Mouse (Mus musculus) bone marrow, adult 2 months (tissue): Measurements from ENCODE around the gene Tbccd1. TPM values are rescaled to one million over a fixed set of nuclear protein-coding genes. Genes with fewer than 3 reads are reported as not detected.
"Not testable (repeated sequence)": the region's sequence is repeated elsewhere in the genome, so short reads cannot be mapped to it uniquely, and the experiment has no call there.

Experiments
- H3K27ac ChIP-seq: fragments of 200-500 bp; 2 replicates; pipeline ENCODE4 v1.5.1; 2012; ENCODE audit warnings: low read depth, mild to moderate bottlenecking, control low read depth, inconsistent platforms, low read length; ENCODE audit not compliant: control insufficient read depth, poor library complexity, insufficient read depth
- H3K4me1 ChIP-seq: fragments of 200-500 bp; 2 replicates; pipeline ENCODE4 v1.6.1; 2011; ENCODE audit warnings: low read length; ENCODE audit not compliant: control insufficient read depth, insufficient read depth
- H3K4me3 ChIP-seq: fragments of 200-500 bp; replicated peaks from 2 replicates; pipeline ENCODE3; 2011; ENCODE audit warnings: mild to moderate bottlenecking, low read depth, low read length, control low read depth; ENCODE audit not compliant: control insufficient read depth
- CTCF ChIP-seq: fragments of 200-500 bp; IDR thresholded peaks from 2 replicates; pipeline ENCODE4 v1.5.1; 2011; ENCODE audit warnings: low read length, control low read depth; ENCODE audit not compliant: control insufficient read depth, insufficient read depth
- POLR2A ChIP-seq: fragments of 200-500 bp; IDR thresholded peaks from 2 replicates; pipeline ENCODE4 v1.6.1; 2011; ENCODE audit warnings: low read depth, mild to moderate bottlenecking, control low read depth, low read length, borderline replicate concordance; ENCODE audit not compliant: control insufficient read depth
- WGBS: fragments of 180-500 bp; shearing (Covaris S2); methylation state at CpG from one replicate; pipeline ENCODE4 v1.1.7; 2018; 5-methylcytosine and 5-hydroxymethylcytosine counted together
- polyA plus RNA-seq: library from polyadenylated mRNA; stranded (reverse); fragments of >200 nt; gene quantifications from 2 replicates; pipeline ENCODE4 v1.2.4, GENCODE M21; 2011; ENCODE audit warnings: low replicate concordance; ENCODE audit not compliant: missing spikeins, insufficient read depth, insufficient read length

Tbccd1 gene
- polyA plus RNA-seq, 1 experiment = 15.6 TPM

GRCm38 (mm10) chr16:22779228-22779835 is 78.1 kb downstream of the Tbccd1 start:
- 88% methylated on average over 3 of the region's 3 CpGs for WGBS
- Histone ChIP-seq H3K4me1 (no peaks in the 10 kb centered on the region), H3K27ac (no peak overlapping the region), H3K4me3 (no peak overlapping the region)
- TF ChIP-seq POLR2A (no peak), CTCF (no peak)

- H3K4me1 ChIP-seq, H3K4me3 ChIP-seq, H3K27ac ChIP-seq: not testable (repeated sequence)
- 88% methylated on average over 12 of the region's 12 CpGs for WGBS
These were observed 79.2 kb downstream of the Tbccd1 start for GRCm38 (mm10) chr16:22778296-22778695.

- TF ChIP-seq CTCF (no peak), POLR2A (no peak)
- 81% methylated on average over 5 of the region's 5 CpGs for WGBS
- Histone ChIP-seq H3K27ac (no peak overlapping the region), H3K4me3 (no peak overlapping the region), H3K4me1 (no peaks in the 10 kb centered on the region; the same call in 1 of the 2 replicates)
These were observed 81.9 kb downstream of the Tbccd1 start for GRCm38 (mm10) chr16:22775471-22775985.

GRCm38 (mm10) chr16:22768661-22769060 is 88.8 kb downstream of the Tbccd1 start:
- H3K4me3 ChIP-seq = no peak overlapping the region
- WGBS = 84% methylated on average over 8 of the region's 8 CpGs
- no peaks in the 10 kb centered on the region; the same call in 1 of the 2 replicates for H3K4me1 ChIP-seq
- no peak overlapping the region for H3K27ac ChIP-seq
- TF ChIP-seq CTCF (no peak), POLR2A (no peak)

- Histone ChIP-seq H3K27ac (no peak overlapping the region), H3K4me1 (no peaks in the 10 kb centered on the region; the same call in 1 of the 2 replicates), H3K4me3 (no peak overlapping the region)
- 84% methylated on average over 3 of the region's 3 CpGs for WGBS
- no peak for TF ChIP-seq CTCF
- no peak for TF ChIP-seq POLR2A
These were observed 90.1 kb downstream of the Tbccd1 start for GRCm38 (mm10) chr16:22767405-22767804.

GRCm38 (mm10) chr16:22766738-22767211 is 90.7 kb downstream of the Tbccd1 start:
- Histone ChIP-seq H3K4me3 (no peak overlapping the region), H3K4me1 (no peaks in the 10 kb centered on the region), H3K27ac (no peak overlapping the region)
- no peak for TF ChIP-seq CTCF
- no peak for TF ChIP-seq POLR2A
- 81% methylated on average over 16 of the region's 16 CpGs for WGBS

GRCm38 (mm10) chr16:22765531-22765930 is 91.9 kb downstream of the Tbccd1 start:
- Histone ChIP-seq H3K4me3 (no peak overlapping the region), H3K27ac (no peak overlapping the region), H3K4me1 (no peaks in the 10 kb centered on the region)
- 90% methylated on average over 7 of the region's 7 CpGs for WGBS
- TF ChIP-seq CTCF = no peak
- no peak for TF ChIP-seq POLR2A

Other genes starting within 250 kb of the Tbccd1 start
- gene Dgkg, start 200.4 kb downstream of the Tbccd1 start, polyA plus RNA-seq = 4.9 and 12.8 TPM in 2 replicates
- gene Crygs, start 46.1 kb downstream of the Tbccd1 start, polyA plus RNA-seq = not detected in 2 replicates
- gene Dnajb11, start 176 bp upstream of the Tbccd1 start, polyA plus RNA-seq = 55.1 and 92.5 TPM in 2 replicates
- gene Ahsg, start 33.6 kb upstream of the Tbccd1 start, polyA plus RNA-seq = 15.5 and 61.2 TPM in 2 replicates
- 0.86 and 5.1 TPM in 2 replicates for gene Fetub, start 60.7 kb upstream of the Tbccd1 start, polyA plus RNA-seq
- 0.93 and 2.0 TPM in 2 replicates for gene Hrg, start 93.4 kb upstream of the Tbccd1 start, polyA plus RNA-seq
- gene Kng2, start 171.8 kb upstream of the Tbccd1 start, polyA plus RNA-seq = 24.9 and 54.1 TPM in 2 replicates
- gene Kng1, start 200.2 kb upstream of the Tbccd1 start, polyA plus RNA-seq = 6.3 and 13.7 TPM in 2 replicates
- gene Eif4a2, start 249.8 kb upstream of the Tbccd1 start, polyA plus RNA-seq = 103 and 232 TPM in 2 replicates